Mouse (Mus musculus) induced T-regulatory cell, adult 2 months (primary cell): Measurements from ENCODE around the gene Emc7.
"Not testable (repeated sequence)": the region's sequence is repeated elsewhere in the genome, so short reads cannot be mapped to it uniquely, and the experiment has no call there.

Experiments
- DNase-seq: peaks from one replicate; pipeline ENCODE4 v3.0.0-alpha.2; 2012; ENCODE audit warnings: low read depth

Emc7 gene

GRCm38 (mm10) chr2:112454862-112455564 is at the start of gene Emc7:
Gene Emc7 (plus strand): TSS chr2:112454997.
- peak; percentile 95 for DNase-seq

GRCm38 (mm10) chr2:112407030-112407429 is 47.8 kb upstream of the Emc7 start:
- DNase-seq = no peak

GRCm38 (mm10) chr2:112425308-112425707 is 29.5 kb upstream of the Emc7 start:
- no peak for DNase-seq

- DNase-seq = not testable (repeated sequence)
Observed at GRCm38 (mm10) chr2:112428534-112428933, 26.3 kb upstream of the Emc7 start.

GRCm38 (mm10) chr2:112429665-112430064 is 25.1 kb upstream of the Emc7 start:
- DNase-seq = no peak

GRCm38 (mm10) chr2:112430403-112430802 is 24.4 kb upstream of the Emc7 start:
- no peak for DNase-seq

- no peak for DNase-seq
Observed at GRCm38 (mm10) chr2:112432523-112432922, 22.3 kb upstream of the Emc7 start.

- no peak for DNase-seq
Observed at GRCm38 (mm10) chr2:112433359-112433758, 21.4 kb upstream of the Emc7 start.

- no peak for DNase-seq
Observed at GRCm38 (mm10) chr2:112436292-112436691, 18.5 kb upstream of the Emc7 start.

GRCm38 (mm10) chr2:112437589-112437988 is 17.2 kb upstream of the Emc7 start:
- DNase-seq = no peak

GRCm38 (mm10) chr2:112443491-112443890 is 11.3 kb upstream of the Emc7 start:
- no peak for DNase-seq

- no peak for DNase-seq
Observed at GRCm38 (mm10) chr2:112445511-112445910, 9.3 kb upstream of the Emc7 start.

GRCm38 (mm10) chr2:112448046-112448445 is 6.8 kb upstream of the Emc7 start:
- not testable (repeated sequence) for DNase-seq

- no peak for DNase-seq
Observed at GRCm38 (mm10) chr2:112448510-112449059, 6.2 kb upstream of the Emc7 start.

- peak; percentile 67 for DNase-seq
Observed at GRCm38 (mm10) chr2:112449597-112450296, 5.0 kb upstream of the Emc7 start.

GRCm38 (mm10) chr2:112452513-112452912 is 2.3 kb upstream of the Emc7 start:
- DNase-seq = not testable (repeated sequence)

GRCm38 (mm10) chr2:112454125-112454861 is 504 bp upstream of the Emc7 start:
- no peak for DNase-seq

- no peak for DNase-seq
Observed at GRCm38 (mm10) chr2:112460557-112460956, 5.8 kb downstream of the Emc7 start.

- no peak for DNase-seq
Observed at GRCm38 (mm10) chr2:112469542-112469941, 14.7 kb downstream of the Emc7 start.

GRCm38 (mm10) chr2:112470961-112471381 is 16.2 kb downstream of the Emc7 start:
- DNase-seq = no peak

GRCm38 (mm10) chr2:112472076-112472475 is 17.3 kb downstream of the Emc7 start:
- DNase-seq = no peak

- DNase-seq = no peak
Observed at GRCm38 (mm10) chr2:112474997-112475724, 20.4 kb downstream of the Emc7 start.
